Mouse (Mus musculus) layer of hippocampus, postnatal 14 days (tissue): ENCODE results near the gene A630076J17Rik. TPM values are rescaled to one million over a fixed set of nuclear protein-coding genes. Genes with fewer than 3 reads are reported as not detected.

Experiments
- DNase-seq, 2 experiments: peaks; one replicate each; pipeline ENCODE4 v3.0.0; 2021 to 2022; ENCODE audit warnings: low spot score in 2 of 2, mixed read lengths in 1 of 2
- total RNA-seq, 2 experiments: library from RNA; stranded (reverse); gene quantifications; 2 replicates each; pipeline ENCODE4 v1.2.3; 2021

The A630076J17Rik gene
- total RNA-seq, 2 experiments from 2014 or later = not detected

DNA sequence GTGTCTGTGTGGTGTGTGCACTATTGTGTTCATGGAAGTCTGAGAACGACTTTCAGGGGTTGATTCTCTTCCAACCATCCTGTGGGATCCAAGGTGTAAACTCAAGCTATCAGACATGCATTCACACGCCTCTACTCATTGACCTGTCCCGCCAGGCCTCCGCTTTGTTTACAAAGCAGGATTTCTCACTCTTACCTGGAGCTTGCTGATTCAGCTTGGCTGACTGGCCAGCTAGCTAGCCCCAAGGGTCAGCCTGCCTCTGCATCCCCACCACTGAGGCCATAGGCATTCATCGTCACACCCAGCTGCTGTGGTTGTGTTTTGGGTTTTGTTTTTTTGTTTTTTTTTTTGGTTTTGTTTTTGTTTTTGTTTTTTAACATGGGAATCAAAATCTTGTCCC, 1.2 kb upstream of the A630076J17Rik start:
- no peak for DNase-seq

DNA sequence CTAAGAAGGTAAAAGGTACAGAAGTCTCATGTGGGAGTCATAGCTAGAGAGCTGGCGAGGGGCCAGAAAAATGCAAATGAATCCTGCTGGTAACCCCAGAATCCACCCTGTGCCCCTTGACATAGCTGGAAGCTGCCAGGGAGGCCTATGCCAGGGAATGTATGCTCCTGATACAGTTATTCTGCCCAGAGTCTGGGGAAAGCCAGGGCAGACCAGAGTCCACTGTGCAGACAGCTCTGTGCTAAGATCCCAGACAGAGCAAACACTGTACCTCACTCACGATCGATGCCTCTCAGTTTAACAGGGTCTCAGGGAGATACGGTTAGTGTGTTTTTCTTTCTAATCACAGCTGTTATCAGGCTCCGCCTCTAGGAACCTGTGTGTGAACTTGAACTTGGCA, 592 bp upstream of the A630076J17Rik start:
- no peak for DNase-seq

DNA sequence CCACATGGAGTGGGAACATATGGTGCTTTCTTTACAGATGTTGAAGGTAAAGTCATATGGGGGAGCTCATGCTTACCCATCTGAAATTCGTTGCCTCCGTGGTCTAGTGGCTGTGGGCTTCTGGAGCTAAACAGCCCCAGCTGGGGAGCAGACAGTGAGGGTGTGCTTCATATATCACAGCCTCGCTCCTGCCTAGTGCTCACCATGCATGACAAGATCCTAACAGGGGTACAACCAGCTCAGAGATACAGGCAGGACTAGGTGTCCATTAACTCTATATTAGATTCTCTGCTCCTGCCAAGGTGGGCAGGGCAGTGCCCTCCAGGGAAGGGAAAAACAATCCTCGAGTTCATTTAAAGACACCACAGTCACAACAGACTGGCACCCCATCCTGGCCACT, 788 bp downstream of the A630076J17Rik start:
- no peak for DNase-seq

DNA sequence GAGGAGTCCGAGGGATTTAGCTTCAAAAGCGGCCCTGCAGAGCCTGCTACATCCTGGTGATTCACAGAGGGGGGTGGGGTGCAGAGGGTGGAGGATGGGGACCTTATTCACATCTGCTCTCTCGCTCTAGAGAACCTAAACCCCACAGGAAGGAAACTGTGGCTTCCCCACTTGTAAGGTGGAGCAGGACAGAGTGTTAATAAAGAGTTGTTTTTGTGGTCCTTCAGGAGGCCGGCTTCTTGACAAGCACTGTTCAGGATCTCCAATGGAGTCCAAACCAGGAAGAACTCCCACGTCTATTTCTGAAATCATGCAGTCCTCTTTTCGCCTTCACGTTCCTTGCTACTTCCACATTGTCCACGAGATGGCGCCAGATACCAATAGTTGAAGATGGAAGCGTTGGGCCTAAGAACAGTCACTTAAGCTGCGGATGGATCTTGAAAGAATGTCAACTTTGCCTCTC, 3.0 kb downstream of the A630076J17Rik start:
- DNase-seq = peak; percentile 90 to 92

DNA sequence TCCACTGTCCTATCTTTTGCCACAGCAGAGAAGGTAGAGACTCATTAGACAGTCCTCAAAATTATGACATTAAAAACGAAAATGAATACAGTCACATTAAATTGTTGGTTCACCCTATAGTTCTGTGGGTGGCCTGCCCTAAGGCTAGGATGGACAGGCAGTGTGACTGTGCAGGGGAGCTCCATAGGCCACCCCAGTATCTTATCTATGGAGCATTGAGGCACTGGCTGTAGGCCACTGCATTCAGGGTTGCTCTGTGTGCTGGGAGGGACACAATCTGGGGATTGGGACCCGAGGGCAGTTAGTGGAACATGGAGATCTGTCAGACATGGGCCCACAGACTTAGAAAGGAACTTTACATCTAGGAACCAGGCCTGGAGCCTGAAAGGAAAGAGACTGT, 3.5 kb downstream of the A630076J17Rik start:
- no peak for DNase-seq

DNA sequence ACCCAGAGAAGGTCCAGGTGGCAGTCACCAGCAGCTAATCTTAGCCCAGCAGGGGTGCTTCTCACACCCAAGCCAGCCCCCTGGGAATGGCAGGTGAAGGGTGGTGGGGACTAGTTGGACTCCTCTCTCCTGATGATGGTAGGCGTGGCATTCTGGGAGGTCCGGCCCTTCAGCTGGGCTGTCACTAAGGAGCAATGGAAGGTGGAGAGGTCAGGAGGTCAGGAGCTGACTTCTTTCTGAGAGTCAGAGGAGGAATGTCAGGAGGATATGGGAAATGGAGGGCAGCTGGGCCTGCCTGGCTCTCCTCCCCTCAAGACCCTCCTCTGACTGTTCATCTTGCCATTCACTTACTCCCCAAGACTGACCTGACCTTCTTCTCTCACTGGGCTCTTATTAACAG, 7.6 kb downstream of the A630076J17Rik start:
- no peak for DNase-seq

DNA sequence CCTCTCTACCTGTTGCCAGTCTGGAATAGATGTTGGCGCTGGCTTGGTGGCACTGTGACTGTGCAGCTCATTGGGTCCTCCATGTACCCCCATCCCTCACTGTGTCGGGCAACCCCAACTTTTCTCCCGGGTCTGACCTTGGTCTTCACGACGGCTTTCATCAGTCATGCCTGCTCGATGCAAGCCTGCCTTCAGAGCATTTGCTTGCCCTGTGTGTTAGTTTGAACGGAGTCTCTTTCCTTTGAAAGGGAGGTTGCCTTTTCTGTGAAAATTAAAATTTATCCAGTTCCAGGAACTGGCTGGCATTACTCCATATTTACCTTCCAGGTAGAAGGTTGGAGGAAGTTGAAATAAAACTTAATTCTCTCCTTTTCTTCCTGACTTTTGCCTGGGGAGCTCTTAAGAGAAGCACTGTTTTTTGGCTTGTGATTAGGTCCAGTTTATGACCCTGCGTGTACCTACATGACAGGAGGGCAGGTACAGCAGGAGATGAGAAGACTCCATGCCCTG, 8.1 kb downstream of the A630076J17Rik start:
- DNase-seq = no peak

DNA sequence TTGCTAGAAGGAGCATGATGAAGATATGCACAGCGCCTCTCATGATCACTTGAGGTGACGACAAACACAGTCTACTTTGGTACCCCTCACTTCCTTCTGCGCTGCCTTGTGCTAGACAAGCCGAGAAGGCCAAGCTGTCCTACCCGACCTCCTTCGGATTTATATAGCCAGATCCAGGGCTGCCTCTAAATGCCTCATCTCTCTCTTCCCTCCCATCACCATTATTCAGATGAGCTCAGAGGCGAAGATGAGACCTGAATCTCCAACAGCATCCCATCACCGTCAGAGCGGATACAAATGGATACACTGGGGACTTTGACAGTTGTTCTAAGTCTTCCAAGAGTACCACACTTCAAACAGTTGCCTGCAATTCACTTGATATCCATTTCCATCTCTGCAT, 9.2 kb downstream of the A630076J17Rik start, which contains the start of gene Prok1:
Gene Prok1 (minus strand): TSS at position 101 of the 400 bp plus-strand sequence.
- no peak for DNase-seq

DNA sequence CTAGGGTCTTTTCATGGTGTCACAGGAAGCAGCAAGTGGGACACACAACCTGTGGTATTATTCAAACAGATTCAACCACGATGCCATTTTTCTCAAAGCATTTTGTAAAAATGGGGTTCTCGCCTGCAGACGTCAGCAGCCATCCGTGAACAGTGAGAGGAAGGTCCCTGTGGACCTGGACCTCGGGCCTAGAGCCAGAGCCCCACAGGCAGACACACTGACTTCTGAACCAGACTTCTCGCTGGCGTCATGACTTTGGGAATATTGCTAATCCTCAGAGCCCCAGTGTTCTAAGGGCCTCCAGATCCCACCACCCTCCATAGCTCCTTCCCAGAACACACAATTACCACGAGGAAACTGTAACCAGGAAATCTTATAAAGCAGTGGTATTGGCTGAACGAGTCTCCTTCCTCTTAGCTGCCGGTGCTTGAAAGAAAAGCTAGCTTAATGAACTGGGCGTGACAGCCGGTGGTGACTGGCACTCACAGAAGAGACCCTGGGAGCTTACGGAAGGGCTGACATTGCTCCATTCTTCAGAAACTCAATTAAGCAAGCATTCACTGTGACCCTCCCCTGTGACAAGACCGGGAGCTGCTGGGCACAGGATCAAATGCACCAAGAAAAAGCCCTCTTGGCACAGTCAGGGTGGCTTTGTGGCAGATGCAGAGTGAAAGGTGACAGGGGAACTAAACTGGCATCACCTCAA, 11.1 kb downstream of the A630076J17Rik start:
- DNase-seq = no peak

DNA sequence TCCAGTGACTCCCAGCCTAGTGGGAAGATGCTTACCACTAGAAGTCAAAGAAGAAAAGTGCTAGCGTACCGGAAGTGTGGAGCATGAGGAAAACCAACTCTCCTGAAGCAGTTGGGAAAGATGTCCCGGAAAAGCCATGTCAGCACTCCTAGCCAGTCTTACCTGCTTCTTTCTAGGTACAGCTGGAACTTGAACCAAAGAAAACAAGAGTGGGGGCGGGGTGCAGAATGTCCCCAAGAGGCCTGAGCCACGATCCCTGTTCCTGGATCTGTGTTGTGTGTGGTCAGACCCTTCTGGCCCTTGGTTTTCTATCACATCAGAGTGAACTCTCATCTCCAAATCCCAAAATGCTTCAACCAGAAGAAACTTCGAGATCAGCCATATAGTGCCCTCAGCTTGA, 16.5 kb downstream of the A630076J17Rik start:
- no peak for DNase-seq

DNA sequence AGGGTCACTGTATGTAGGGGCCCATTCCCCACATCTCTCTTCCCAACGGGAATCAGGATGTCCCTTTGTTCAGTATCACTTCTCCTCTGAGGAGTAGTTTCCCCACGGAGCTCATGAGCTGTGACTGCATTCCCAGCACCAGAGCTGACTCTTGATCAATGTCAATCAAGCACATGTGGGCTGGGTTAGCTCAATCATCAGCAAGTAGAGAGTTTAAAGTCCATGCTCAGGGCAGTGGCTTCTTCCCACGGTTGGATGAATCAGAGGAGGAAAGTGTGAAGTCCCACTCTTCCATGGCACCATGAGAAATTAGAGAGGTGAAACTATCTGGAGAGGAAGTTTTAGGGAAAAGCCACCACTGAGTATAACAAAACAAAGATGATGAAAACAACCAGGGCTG, 18.6 kb downstream of the A630076J17Rik start:
- DNase-seq = no peak

DNA sequence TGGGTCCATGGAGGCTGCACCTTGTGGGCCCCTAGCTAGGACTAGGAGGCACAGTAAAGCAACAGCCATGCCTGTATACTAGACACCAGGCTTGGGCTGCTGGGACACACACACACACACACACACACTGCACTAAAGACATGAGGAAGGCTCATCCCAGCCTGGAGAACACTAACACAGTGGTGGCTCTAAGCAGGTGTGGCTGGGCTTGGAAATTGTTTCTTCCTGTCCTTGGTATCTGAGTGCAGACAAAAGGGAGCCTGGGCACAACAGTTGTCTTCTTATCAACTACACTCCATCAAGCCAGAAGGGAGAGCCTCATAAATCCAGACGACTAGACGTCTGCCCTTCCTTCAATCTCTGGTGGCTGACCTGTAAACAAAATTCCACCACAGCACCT, 19.9 kb downstream of the A630076J17Rik start:
- DNase-seq = no peak

DNA sequence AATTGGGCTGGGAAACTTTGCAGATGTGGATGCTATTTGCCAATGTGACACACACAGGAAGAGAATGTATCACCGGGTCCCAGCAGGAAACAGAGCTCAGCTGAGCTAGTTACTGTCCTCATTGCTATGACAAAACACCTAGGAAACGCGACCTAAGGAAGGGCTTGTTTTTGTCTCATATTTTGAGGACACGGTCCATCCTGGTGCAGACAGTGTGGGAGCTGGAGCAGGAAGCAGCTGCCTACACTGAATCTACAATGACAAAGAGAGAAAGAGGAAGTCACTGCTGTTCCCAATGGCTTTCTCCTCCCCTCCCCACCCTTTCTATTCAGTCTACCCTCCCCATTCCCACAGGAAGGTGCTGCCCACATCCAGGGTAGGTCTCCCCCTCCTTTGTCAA, 21.6 kb downstream of the A630076J17Rik start:
- no peak for DNase-seq

DNA sequence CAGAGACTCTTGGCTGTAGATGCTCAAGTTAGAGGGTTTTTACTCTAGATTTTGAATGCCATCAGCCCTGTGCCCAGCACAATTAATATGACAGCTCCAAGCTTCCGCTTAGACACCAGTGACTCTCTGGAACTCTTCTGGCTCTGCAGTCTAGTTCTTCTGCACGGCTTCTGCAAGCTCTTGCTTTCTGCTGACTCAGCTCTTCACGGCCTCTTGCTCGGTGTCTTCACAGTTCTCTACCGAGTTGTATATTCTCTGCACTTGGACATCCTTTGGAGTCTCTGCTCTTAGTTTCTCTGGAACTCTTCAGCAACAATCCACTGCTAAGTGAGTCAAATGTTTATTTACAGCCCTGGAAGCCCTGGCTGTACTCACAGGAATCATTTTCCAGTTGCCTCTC, 23.5 kb downstream of the A630076J17Rik start:
- no peak for DNase-seq

DNA sequence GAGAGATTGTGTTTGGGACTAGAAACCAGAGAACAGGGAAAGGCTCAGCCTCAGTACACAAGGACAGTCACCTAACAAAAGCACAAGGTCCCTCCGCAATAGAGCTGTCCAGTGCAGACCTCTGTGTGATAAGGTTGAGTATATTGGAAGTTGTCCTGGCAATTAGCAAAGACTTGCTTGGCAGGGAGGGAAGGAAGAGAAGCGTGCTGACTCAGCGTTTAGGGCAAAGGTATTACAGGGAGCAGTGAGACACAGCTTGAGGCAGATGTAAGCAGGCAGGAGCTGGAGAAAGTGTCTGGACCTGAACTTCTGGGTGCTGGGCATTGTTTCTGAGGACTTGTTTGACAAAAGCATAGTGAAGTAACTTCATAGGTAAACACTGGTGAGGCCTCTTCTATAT, 25.6 kb downstream of the A630076J17Rik start:
- no peak for DNase-seq

DNA sequence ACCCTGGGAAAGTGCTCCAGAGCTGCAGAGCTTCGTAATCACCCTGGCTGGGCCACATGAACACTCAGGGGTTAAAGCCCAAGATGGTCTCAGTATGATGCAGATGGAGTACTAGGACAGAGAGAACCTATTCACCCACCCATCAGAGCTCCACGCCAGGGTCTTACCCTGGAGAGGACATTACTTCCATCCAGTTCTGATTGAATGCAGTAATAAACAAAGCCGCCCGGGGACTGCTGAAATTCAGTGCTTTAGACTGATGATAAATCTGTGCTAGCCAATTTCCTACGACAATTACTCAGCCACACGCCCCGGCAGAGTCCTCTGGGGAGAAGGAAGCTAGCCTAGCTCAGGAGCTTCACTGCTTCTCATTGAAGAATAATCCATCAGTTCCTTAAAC, 26.3 kb downstream of the A630076J17Rik start:
- DNase-seq = no peak

DNA sequence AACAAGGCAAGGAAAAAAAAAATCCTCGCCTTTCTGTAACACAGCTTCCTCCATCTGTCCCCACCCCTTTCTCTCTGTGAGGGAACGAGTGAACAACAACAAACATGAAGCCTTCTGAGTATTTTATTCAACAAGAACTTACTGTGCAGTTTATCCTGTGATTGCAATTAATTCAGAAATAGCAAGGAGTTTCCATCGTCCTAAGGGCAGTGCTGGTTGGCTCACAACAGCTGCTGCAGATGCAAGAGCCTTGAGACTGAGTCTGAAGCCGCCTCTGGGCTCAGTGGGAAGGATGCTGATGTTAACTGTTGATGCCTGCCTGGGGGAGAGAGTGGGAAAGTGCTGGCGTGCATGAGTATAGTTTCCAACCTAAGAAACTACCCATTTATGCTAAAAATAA, 27.5 kb downstream of the A630076J17Rik start:
- peak in 1 of 2 experiments; percentile 49 for DNase-seq

DNA sequence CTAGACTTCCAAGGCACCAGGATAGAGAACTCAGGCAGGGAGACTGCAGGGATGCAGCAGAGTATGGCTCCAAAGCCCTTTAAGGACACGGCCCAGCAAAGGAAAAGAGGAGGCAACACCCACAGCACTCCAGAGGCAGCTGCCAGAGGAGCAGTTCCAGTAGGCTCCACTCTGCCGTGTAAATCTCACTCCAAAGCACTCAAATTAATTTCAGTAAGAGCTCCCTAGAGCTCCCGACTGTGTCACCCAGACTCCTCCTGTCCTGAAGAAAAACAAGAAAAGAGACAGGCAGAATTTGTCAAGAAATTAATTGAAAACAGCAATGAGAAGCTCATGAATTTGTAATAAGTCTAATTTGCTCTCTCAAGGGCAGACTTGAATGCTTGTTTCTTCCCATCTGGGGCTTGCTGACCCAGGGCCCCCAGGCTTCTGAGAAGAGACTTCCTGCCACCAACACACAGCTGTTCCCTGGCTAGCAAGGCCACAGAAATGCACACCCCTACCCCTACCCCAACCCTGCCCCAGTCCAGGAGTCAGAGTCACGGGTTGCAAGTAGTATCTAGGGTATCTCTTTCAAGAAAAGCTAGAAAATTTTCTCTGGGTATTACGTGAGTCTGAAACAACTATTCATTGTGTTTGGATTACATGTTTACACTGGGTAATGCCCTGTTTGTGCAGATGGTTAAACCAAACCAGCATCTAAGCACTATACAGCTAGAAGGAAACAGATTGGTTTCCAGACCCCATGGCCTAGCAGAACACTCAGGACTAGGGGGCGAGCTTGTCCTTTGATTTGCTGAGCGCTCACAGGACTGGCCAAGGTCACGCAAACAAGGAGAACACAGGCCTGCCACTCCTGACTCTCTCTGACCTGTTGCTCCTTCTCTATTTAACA, 30.8 kb downstream of the A630076J17Rik start:
- DNase-seq = peak; percentile 37 to 52

DNA sequence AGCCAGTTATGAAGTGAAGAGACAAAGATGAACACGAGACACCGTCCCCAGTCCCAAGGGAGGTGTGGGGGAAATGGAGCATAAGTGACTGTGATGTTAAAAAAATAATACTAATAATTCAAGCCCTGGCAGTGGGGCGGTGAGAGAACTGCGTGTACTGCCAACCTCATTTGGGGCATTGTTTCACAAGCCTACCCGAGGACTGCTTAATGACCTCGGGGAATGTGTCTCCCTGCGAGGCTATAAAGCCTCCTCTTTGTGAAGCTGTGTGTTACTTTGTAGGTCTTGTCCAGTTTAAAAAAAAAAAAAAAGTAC, 31.4 kb downstream of the A630076J17Rik start:
- peak in 1 of 2 experiments; percentile 55 for DNase-seq

DNA sequence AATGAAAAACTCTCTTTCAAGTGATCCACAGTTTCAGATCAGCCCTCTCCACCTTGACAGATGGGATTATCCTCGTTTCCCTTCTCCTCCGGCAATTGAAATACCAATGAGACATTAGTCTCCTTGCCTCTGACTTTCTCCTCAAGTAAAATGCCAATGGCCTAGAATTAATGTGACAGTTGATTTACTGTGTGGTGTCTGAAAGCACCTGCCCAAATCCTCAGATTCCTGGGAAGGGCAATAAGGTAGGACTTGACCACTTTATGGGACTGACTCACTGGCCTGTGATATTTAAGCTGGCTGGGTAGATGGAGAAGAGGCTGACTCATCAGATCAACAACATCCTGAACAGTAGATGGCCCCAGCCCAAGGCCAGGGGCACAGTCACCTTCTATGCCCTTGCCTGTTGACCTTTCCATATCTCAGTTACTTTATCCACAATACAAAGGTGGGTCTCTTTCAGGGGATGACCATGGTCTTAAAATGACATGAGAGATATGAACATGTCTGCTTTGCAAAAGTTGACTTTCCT, 36.5 kb downstream of the A630076J17Rik start:
- no peak for DNase-seq

DNA sequence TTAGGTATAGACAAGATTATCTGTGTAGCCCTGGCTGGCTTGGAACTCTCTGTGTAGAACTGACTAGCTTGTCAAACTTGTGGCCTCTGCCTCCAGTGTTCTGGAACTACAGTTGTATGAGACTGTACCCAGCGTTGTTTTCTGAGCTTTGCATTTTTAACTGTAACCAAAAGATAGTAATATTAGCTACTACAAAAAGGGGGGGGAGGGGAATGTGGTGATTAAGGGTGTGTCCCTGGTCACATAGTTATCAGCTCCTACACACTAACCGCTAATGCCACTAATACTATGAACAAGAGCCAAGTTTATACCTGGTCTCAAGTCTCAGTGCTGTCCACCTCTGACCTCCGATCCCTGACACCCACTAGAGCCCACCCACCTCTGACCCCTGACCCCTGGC, 42.0 kb downstream of the A630076J17Rik start:
- DNase-seq = no peak

DNA sequence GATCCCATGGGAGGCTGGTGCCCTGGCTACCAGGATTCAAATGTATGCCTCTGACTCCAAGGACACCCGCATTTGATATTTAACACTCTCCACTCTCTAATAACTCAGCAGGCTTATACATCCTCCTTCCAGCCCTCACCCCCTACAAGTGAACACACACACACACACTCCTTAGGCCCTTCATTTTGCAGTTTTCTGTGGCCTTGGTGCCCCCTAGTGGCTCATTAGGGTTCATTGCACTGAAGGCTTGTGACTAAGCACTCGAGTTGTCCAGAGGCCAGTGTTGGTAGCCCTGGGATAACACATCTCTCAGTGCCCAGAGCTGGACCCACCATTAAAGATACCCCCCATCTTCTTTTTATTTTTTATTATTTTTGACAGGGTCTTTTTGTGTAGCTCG, 43.4 kb downstream of the A630076J17Rik start:
- DNase-seq = peak; percentile 72 to 84
